Mouse (Mus musculus): ENCODE data around the gene Rfng.

DNA sequence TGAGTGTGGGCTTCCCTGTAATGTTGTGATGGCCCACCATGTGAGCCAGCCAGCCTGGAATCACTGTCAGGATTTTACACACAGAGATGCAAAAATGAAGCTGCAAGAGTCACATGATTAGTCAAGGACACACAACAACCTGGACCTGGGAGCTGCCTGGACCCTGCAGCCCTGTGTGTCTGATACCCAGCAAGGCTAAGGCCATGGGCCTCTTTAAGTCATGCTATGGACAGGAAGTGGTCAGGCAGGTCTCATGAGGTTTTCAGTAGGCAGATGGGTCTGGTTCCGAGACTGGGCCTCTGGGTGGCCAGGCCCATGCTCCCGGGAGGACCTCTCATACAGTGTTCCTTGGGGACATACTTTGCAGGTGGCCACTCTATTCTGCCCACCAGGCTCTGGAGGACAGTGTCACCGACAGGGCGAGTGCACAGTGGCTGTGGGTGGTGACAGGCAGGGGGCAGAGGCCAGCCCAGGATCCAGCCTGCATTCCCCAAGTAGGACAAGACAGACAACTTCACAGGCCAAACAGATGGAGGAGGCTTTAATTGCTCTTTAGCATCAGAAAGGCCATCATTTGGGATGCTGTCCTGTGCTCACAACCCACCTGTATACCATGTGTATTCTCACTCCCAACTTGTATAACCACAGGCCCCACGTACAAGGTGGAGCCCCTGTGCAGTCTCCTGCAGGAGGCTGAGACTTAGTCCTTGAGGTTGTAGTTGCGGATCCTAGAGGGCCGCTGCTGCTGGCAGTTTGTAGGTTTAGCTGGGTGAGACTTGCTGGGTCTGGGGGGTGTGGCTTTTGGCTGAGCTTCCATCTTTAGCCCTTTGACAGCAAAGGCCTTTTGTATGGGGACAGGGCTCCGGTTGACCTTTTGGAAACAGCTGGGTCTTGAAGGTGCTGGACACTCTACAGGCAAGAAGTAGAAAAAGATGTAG, 42.3 kb upstream of the Rfng start:
- no peak for TF ChIP-seq EP300 (IDR thresholded peaks at IDR 0.05; ENCODE audit: low read depth)
- TF ChIP-seq CTCF (IDR thresholded peaks at IDR 0.05; ENCODE audit: low read depth), result no peak

All from liver, embryonic 14.5 days (tissue).